Mouse (Mus musculus): ENCODE measurements around the gene Vmn2r116. TPM values are rescaled to one million over a fixed set of nuclear protein-coding genes. Genes with fewer than 3 reads are reported as not detected.
"Not testable (repeated sequence)": the region's sequence is repeated elsewhere in the genome, so short reads cannot be mapped to it uniquely, and the experiment has no call there.

Vmn2r116 gene
- not detected in 2 replicates for polyA plus RNA-seq (2012)

GRCm38 (mm10) chr17:23384304-23384703, at the start of gene Vmn2r116:
Gene Vmn2r116 (plus strand): TSS chr17:23384604.
- H3K27me3 ChIP-seq (ENCODE audit: control insufficient read depth); H3K4me3 ChIP-seq (replicated peaks); H3K4me1 ChIP-seq (ENCODE audit: control insufficient read depth); H3K9me3 ChIP-seq (ENCODE audit: control insufficient read depth, low read length); H3K36me3 ChIP-seq (ENCODE audit: control insufficient read depth): not testable (repeated sequence)

GRCm38 (mm10) chr17:23343441-23343840, 41.0 kb upstream of the Vmn2r116 start, which contains the start of gene Vmn2r115:
Gene Vmn2r115 (plus strand): TSS chr17:23343741.
- H3K27me3 ChIP-seq (ENCODE audit: control insufficient read depth); H3K4me1 ChIP-seq (ENCODE audit: control insufficient read depth); H3K4me3 ChIP-seq (replicated peaks); H3K9me3 ChIP-seq (ENCODE audit: control insufficient read depth, low read length); H3K36me3 ChIP-seq (ENCODE audit: control insufficient read depth): not testable (repeated sequence)

- Histone ChIP-seq H3K9me3 (ENCODE audit: control insufficient read depth, low read length) (no peaks in the 10 kb centered on the region), H3K4me1 (ENCODE audit: control insufficient read depth) (no peaks in the 10 kb centered on the region), H3K27me3 (ENCODE audit: control insufficient read depth) (no peaks in the 10 kb centered on the region), H3K4me3 (replicated peaks) (no peak overlapping the region), H3K36me3 (ENCODE audit: control insufficient read depth) (no peaks in the 10 kb centered on the region)
- no peak for TF ChIP-seq TAL1 (IDR thresholded peaks at IDR 0.05; ENCODE audit: low read length)
- TF ChIP-seq GATA1 (IDR thresholded peaks at IDR 0.05; ENCODE audit: low read length), result no peak
These were observed 32.8 kb upstream of the Vmn2r116 start for GRCm38 (mm10) chr17:23351644-23352043.

- Histone ChIP-seq H3K4me3 (replicated peaks) (no peak overlapping the region), H3K9me3 (ENCODE audit: control insufficient read depth, low read length) (peaks cover 7% of the 10 kb centered on the region), H3K27me3 (ENCODE audit: control insufficient read depth) (no peaks in the 10 kb centered on the region), H3K36me3 (ENCODE audit: control insufficient read depth) (no peaks in the 10 kb centered on the region), H3K4me1 (ENCODE audit: control insufficient read depth) (no peaks in the 10 kb centered on the region)
- no peak for TF ChIP-seq GATA1 (IDR thresholded peaks at IDR 0.05; ENCODE audit: low read length)
- no peak for TF ChIP-seq TAL1 (IDR thresholded peaks at IDR 0.05; ENCODE audit: low read length)
These were observed 48.8 kb downstream of the Vmn2r116 start for GRCm38 (mm10) chr17:23433150-23433679.

Other genes starting within 250 kb of the Vmn2r116 start
- 0.01 and 0.02 TPM in 2 replicates for gene Zfp40, start 191.4 kb upstream of the Vmn2r116 start, polyA plus RNA-seq (2012)
- gene Vmn2r114, start 72.1 kb upstream of the Vmn2r116 start, polyA plus RNA-seq (2012), result not detected in 2 replicates
- gene Vmn2r115, start 40.9 kb upstream of the Vmn2r116 start, polyA plus RNA-seq (2012), result under 0.01 TPM in 1 of 2 replicates, not detected in the other
- gene Vmn2r117, start 95.1 kb downstream of the Vmn2r116 start, polyA plus RNA-seq (2012), result under 0.01 TPM in 1 of 2 replicates, not detected in the other
- gene Zfp213, start 179.6 kb downstream of the Vmn2r116 start, polyA plus RNA-seq (2012), result 0.22 and 0.26 TPM in 2 replicates
- gene Zfp13, start 214.9 kb downstream of the Vmn2r116 start, polyA plus RNA-seq (2012), result 0.03 TPM in 1 of 2 replicates, not detected in the other
- not detected in 2 replicates for gene Zscan10, start 216.3 kb downstream of the Vmn2r116 start, polyA plus RNA-seq (2012)

Data from erythroblast, embryonic 14.5 days (primary cell).